Mouse (Mus musculus) forebrain, embryonic 15.5 days (tissue): Measurements from ENCODE around the gene Rpusd1. TPM values are rescaled to one million over a fixed set of nuclear protein-coding genes. Genes with fewer than 3 reads are reported as not detected.
"Not testable (repeated sequence)": the region's sequence is repeated elsewhere in the genome, so short reads cannot be mapped to it uniquely, and the experiment has no call there.

Experiments used
- ATAC-seq: fragments of 200-750 bp; cut with Nextera tagmentation; replicated peaks from 2 replicates; pipeline ENCODE4 v1.8.0; 2017; ENCODE audit warnings: mild to moderate bottlenecking, moderate TSS enrichment, moderate library complexity
- H3K27ac ChIP-seq: fragments of 300-500 bp; sonication (generic); replicated peaks from 2 replicates; pipeline ENCODE4 v1.5.1; 2015; ENCODE audit warnings: mild to moderate bottlenecking, inconsistent platforms
- H3K27me3 ChIP-seq: fragments of 300-500 bp; sonication (generic); 2 replicates; pipeline ENCODE4 v1.6.1; 2015; ENCODE audit warnings: inconsistent platforms
- H3K36me3 ChIP-seq: fragments of 300-500 bp; sonication (generic); 2 replicates; pipeline ENCODE4 v1.6.1; 2015; ENCODE audit warnings: mild to moderate bottlenecking, inconsistent platforms
- H3K4me1 ChIP-seq: fragments of 300-500 bp; sonication (generic); 2 replicates; pipeline ENCODE4 v1.6.1; 2015; ENCODE audit warnings: inconsistent platforms
- H3K4me2 ChIP-seq: fragments of 300-500 bp; sonication (generic); replicated peaks from 2 replicates; pipeline ENCODE4 v1.6.1; 2015; ENCODE audit warnings: mild to moderate bottlenecking, inconsistent platforms
- H3K4me3 ChIP-seq: fragments of 300-500 bp; sonication (generic); 2 replicates; pipeline ENCODE4 v1.5.1; 2015; ENCODE audit warnings: mild to moderate bottlenecking, inconsistent platforms
- H3K9ac ChIP-seq: fragments of 300-500 bp; sonication (generic); replicated peaks from 2 replicates; pipeline ENCODE4 v1.6.1; 2015; ENCODE audit warnings: mild to moderate bottlenecking, inconsistent platforms
- H3K9me3 ChIP-seq: fragments of 300-500 bp; sonication (generic); 2 replicates; pipeline ENCODE4 v1.6.1; 2016; ENCODE audit warnings: inconsistent platforms
- WGBS: fragments of 180-500 bp; shearing (Covaris S2); methylation state at CpG from one replicate; pipeline ENCODE4 v1.1.7; 2015; ENCODE audit warnings: mixed read lengths; 5-methylcytosine and 5-hydroxymethylcytosine counted together
- polyA plus RNA-seq: library from polyadenylated mRNA; unstranded; fragments of >200 nt; fragmentation: Nextera tagmentation; extraction: Ambion mirVana; gene quantifications from 2 replicates; pipeline ENCODE4 v1.2.1, GENCODE M21; 2015

Gene Rpusd1
- polyA plus RNA-seq, 1 experiment from 2014 or later, result 24.2 TPM

- not testable (repeated sequence) for H3K9me3 ChIP-seq, ATAC-seq, H3K9ac ChIP-seq, H3K36me3 ChIP-seq, H3K27me3 ChIP-seq, H3K4me3 ChIP-seq, H3K27ac ChIP-seq, H3K4me2 ChIP-seq, H3K4me1 ChIP-seq
- 71% methylated on average over 12 of the region's 12 CpGs for WGBS
Measured at GRCm38 (mm10) chr17:25741471-25741870, 14.0 kb downstream of the Rpusd1 start.

- Histone ChIP-seq H3K9me3 (no peaks in the 10 kb centered on the region), H3K4me3 (no peak overlapping the region), H3K4me2 (no peak overlapping the region), H3K9ac (no peak overlapping the region), H3K36me3 (no peaks in the 10 kb centered on the region), H3K27me3 (no peaks in the 10 kb centered on the region), H3K4me1 (no peaks in the 10 kb centered on the region), H3K27ac (no peak overlapping the region)
- ATAC-seq, result no peak
- WGBS, result 92% methylated on average over 9 of the region's 9 CpGs
Measured at GRCm38 (mm10) chr17:25743831-25744230, 16.4 kb downstream of the Rpusd1 start.

GRCm38 (mm10) chr17:25744311-25744710, 16.8 kb downstream of the Rpusd1 start:
- Histone ChIP-seq H3K4me1 (no peaks in the 10 kb centered on the region), H3K27ac (no peak overlapping the region), H3K36me3 (no peaks in the 10 kb centered on the region), H3K9ac (no peak overlapping the region), H3K27me3 (no peaks in the 10 kb centered on the region), H3K9me3 (no peaks in the 10 kb centered on the region), H3K4me3 (no peak overlapping the region), H3K4me2 (no peak overlapping the region)
- WGBS, result 78% methylated on average over 9 of the region's 10 CpGs
- ATAC-seq, result no peak

GRCm38 (mm10) chr17:25748238-25748637, 20.8 kb downstream of the Rpusd1 start:
- no peak for ATAC-seq
- no peaks in the 10 kb centered on the region for H3K9me3 ChIP-seq
- WGBS, result 94% methylated on average over 4 of the region's 4 CpGs

GRCm38 (mm10) chr17:25749314-25749713, 21.8 kb downstream of the Rpusd1 start:
- Histone ChIP-seq H3K9ac (no peak overlapping the region), H3K4me2 (no peak overlapping the region), H3K9me3 (no peaks in the 10 kb centered on the region), H3K27ac (no peak overlapping the region), H3K4me1 (peaks cover 6% of the 10 kb centered on the region; the same call in 1 of the 2 replicates), H3K36me3 (no peaks in the 10 kb centered on the region), H3K4me3 (no peak overlapping the region), H3K27me3 (no peaks in the 10 kb centered on the region)
- 86% methylated on average over 6 of the region's 6 CpGs for WGBS
- ATAC-seq, result no peak

More at GRCm38 (mm10) chr17:25748238-25748637, 20.8 kb downstream of the Rpusd1 start:
- no peaks in the 10 kb centered on the region for H3K27me3 ChIP-seq
- no peaks in the 10 kb centered on the region for H3K36me3 ChIP-seq
- no peak overlapping the region for H3K4me2 ChIP-seq
- no peak overlapping the region for H3K27ac ChIP-seq
- H3K9ac ChIP-seq, result no peak overlapping the region
- H3K4me1 ChIP-seq, result peaks cover 6% of the 10 kb centered on the region; the same call in 1 of the 2 replicates
- H3K4me3 ChIP-seq, result no peak overlapping the region

- Histone ChIP-seq H3K27ac (no peak overlapping the region), H3K4me2 (no peak overlapping the region), H3K9me3 (no peaks in the 10 kb centered on the region), H3K9ac (no peak overlapping the region), H3K4me1 (peaks cover 6% of the 10 kb centered on the region; the same call in 1 of the 2 replicates), H3K36me3 (no peaks in the 10 kb centered on the region), H3K27me3 (no peaks in the 10 kb centered on the region), H3K4me3 (no peak overlapping the region)
- no peak for ATAC-seq
- WGBS, result 37% methylated on average over 5 of the region's 5 CpGs
Measured at GRCm38 (mm10) chr17:25751446-25751845, 24.0 kb downstream of the Rpusd1 start.

- H3K4me3 ChIP-seq, result no peak within 1 kb of the TSS
- no peaks in the 10 kb centered on the region for H3K9me3 ChIP-seq
- no peak within 1 kb of the TSS for H3K4me2 ChIP-seq
- H3K4me1 ChIP-seq, result peaks cover 6% of the 10 kb centered on the region; the same call in 1 of the 2 replicates
- no peaks in the 10 kb centered on the region for H3K36me3 ChIP-seq
- ATAC-seq, result no peak
- no peak within 1 kb of the TSS for H3K9ac ChIP-seq
- no peaks in the 10 kb centered on the region for H3K27me3 ChIP-seq
- H3K27ac ChIP-seq, result no peak within 1 kb of the TSS
- 79% methylated on average over 9 of the region's 9 CpGs for WGBS
Measured at GRCm38 (mm10) chr17:25754241-25754640, 26.8 kb downstream of the Rpusd1 start, which contains the start of gene Msln. Gene Msln, minus strand, starts transcription at chr17:25754378.

- H3K36me3 ChIP-seq, result no peaks in the 10 kb centered on the region
- 77% methylated on average over 4 of the region's 4 CpGs for WGBS
- H3K27me3 ChIP-seq, result no peaks in the 10 kb centered on the region
- no peak overlapping the region for H3K4me3 ChIP-seq
- no peaks in the 10 kb centered on the region for H3K9me3 ChIP-seq
- ATAC-seq, result no peak
- no peak overlapping the region for H3K9ac ChIP-seq
- H3K4me2 ChIP-seq, result no peak overlapping the region
- no peak overlapping the region for H3K27ac ChIP-seq
- peaks cover 6% of the 10 kb centered on the region; the same call in 1 of the 2 replicates for H3K4me1 ChIP-seq
Measured at GRCm38 (mm10) chr17:25755086-25755485, 27.6 kb downstream of the Rpusd1 start.

- H3K27ac ChIP-seq, result no peak overlapping the region
- no peaks in the 10 kb centered on the region for H3K9me3 ChIP-seq
- no peak overlapping the region for H3K4me2 ChIP-seq
- ATAC-seq, result no peak
- no peak overlapping the region for H3K4me3 ChIP-seq
- H3K9ac ChIP-seq, result no peak overlapping the region
- WGBS, result 59% methylated on average over 4 of the region's 4 CpGs
- H3K4me1 ChIP-seq, result peaks cover 6% of the 10 kb centered on the region; the same call in 1 of the 2 replicates
- H3K36me3 ChIP-seq, result no peaks in the 10 kb centered on the region
- H3K27me3 ChIP-seq, result no peaks in the 10 kb centered on the region
Measured at GRCm38 (mm10) chr17:25755627-25756377, 28.3 kb downstream of the Rpusd1 start.

- no peaks in the 10 kb centered on the region for H3K27me3 ChIP-seq
- H3K27ac ChIP-seq, result no peak overlapping the region
- no peak overlapping the region for H3K4me2 ChIP-seq
- no peaks in the 10 kb centered on the region for H3K36me3 ChIP-seq
- H3K9ac ChIP-seq, result no peak overlapping the region
- no peak for ATAC-seq
- peaks cover 1% of the 10 kb centered on the region; the same call in 1 of the 2 replicates for H3K4me1 ChIP-seq
- H3K9me3 ChIP-seq, result no peaks in the 10 kb centered on the region
- 78% methylated on average over 9 of the region's 9 CpGs for WGBS
- H3K4me3 ChIP-seq, result no peak overlapping the region
Measured at GRCm38 (mm10) chr17:25756378-25757242, 29.1 kb downstream of the Rpusd1 start.

- Histone ChIP-seq H3K4me1 (no peaks in the 10 kb centered on the region), H3K27ac (no peak overlapping the region), H3K9ac (no peak overlapping the region), H3K36me3 (no peaks in the 10 kb centered on the region), H3K9me3 (no peaks in the 10 kb centered on the region), H3K4me2 (no peak overlapping the region), H3K27me3 (no peaks in the 10 kb centered on the region), H3K4me3 (no peak overlapping the region)
- no peak for ATAC-seq
- WGBS, result 81% methylated on average over 3 of the region's 3 CpGs
Measured at GRCm38 (mm10) chr17:25757691-25758090, 30.2 kb downstream of the Rpusd1 start.

GRCm38 (mm10) chr17:25760148-25760547, 32.7 kb downstream of the Rpusd1 start:
- Histone ChIP-seq H3K4me3 (no peak overlapping the region), H3K9me3 (no peaks in the 10 kb centered on the region)

More at GRCm38 (mm10) chr17:25760148-25760547, 32.7 kb downstream of the Rpusd1 start:
- H3K4me1 ChIP-seq, result no peaks in the 10 kb centered on the region
- no peak overlapping the region for H3K4me2 ChIP-seq
- no peaks in the 10 kb centered on the region for H3K36me3 ChIP-seq
- 81% methylated on average over 8 of the region's 8 CpGs for WGBS
- H3K27me3 ChIP-seq, result no peaks in the 10 kb centered on the region
- no peak overlapping the region for H3K9ac ChIP-seq
- no peak overlapping the region for H3K27ac ChIP-seq
- ATAC-seq, result no peak
